Mouse (Mus musculus): ENCODE measurements around the gene Dbr1.

- no peak for TF ChIP-seq POLR2A (IDR thresholded peaks at IDR 0.05; ENCODE audit: insufficient read length, low read depth)
- TF ChIP-seq USF1 (IDR thresholded peaks at IDR 0.05; ENCODE audit: low read depth) = no peak
- no peak for TF ChIP-seq CEBPB (IDR thresholded peaks at IDR 0.05; ENCODE audit: insufficient read depth, poor library complexity, severe bottlenecking)
- no peak for TF ChIP-seq TCF12 (IDR thresholded peaks at IDR 0.05; ENCODE audit: insufficient read depth, poor library complexity, severe bottlenecking)
- TF ChIP-seq MYOD1 (IDR thresholded peaks at IDR 0.05; ENCODE audit: control insufficient read depth in 1 of 3, insufficient read length in 2 of 3, low read depth in 2 of 3) = no peak
- no peak for TF ChIP-seq MYOG (IDR thresholded peaks at IDR 0.05; ENCODE audit: control insufficient read depth in 1 of 3, insufficient read depth in 1 of 3, insufficient read length in 2 of 3, low read depth in 2 of 3)
- TF ChIP-seq MAX (IDR thresholded peaks at IDR 0.05; ENCODE audit: low read depth) = no peak
- TF ChIP-seq E2F4 (IDR thresholded peaks at IDR 0.05; ENCODE audit: insufficient read depth) = no peak
These were observed 29.3 kb upstream of the Dbr1 start for GRCm38 (mm10) chr9:99546259-99546658.

All from myocyte (in vitro differentiated cells).